Mouse (Mus musculus) cortical plate, adult 2 months (tissue): ENCODE data around the gene Mpeg1.

Experiments used
- CTCF ChIP-seq: fragments of 200-500 bp; IDR thresholded peaks from 2 replicates; pipeline ENCODE4 v1.5.1; 2011; ENCODE audit warnings: mild to moderate bottlenecking, control low read depth, low read length; ENCODE audit not compliant: insufficient read depth; ENCODE audit errors: extremely low read depth
- POLR2A ChIP-seq: fragments of 200-500 bp; IDR thresholded peaks from 2 replicates; pipeline ENCODE4 v1.6.1; 2011; ENCODE audit warnings: mild to moderate bottlenecking, low read length, control low read depth; ENCODE audit not compliant: insufficient read depth; ENCODE audit errors: extremely low read depth

DNA sequence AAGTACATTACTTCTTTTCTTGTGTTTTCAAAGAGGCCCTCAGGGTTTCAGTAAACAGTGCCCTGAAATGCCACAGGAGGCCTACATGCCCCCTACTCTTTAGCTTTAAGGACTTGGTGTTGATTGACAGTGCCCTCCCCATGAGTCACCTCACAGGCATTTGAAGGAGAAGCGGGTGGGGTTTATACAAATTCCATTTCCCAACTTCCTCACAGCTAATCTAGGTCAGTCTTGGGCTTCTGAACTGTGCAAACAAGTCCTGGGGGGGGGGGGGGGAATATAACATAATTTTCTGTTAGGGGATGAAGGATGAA, 3.1 kb downstream of the Mpeg1 start:
- TF ChIP-seq POLR2A, result no peak
- no peak for TF ChIP-seq CTCF
